ENCODE assay signal across 13 mouse cellular contexts in the genomic region with DNA sequence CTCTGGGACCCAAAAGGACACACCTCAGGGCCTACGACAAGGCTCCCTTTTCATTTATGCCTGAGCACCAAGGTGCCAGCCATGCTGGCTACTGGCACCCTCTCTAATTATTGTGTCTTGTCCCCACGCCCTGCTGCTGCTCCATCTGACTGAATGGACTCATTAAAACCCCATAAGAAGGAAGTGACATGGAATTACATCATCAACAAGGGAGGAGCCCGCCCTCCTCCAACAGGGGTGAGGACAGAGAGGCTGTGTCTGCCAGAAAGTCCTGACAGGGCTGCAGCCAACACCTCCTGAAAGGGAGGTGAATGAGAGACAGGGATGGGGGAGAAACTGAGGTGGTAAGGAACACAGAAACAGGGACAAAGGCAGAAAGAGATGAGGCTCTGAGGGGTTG. TPM values are rescaled to one million over a fixed set of nuclear protein-coding genes. Genes with fewer than 3 reads are reported as not detected.
DNase-seq lines count a peak whose midpoint lies in the region; ATAC-seq and TF ChIP-seq lines count a peak whose summit lies in the region.
"Had no signal": no experiment of that assay in that cellular context is flagged by ENCODE, and none has a peak within 500 bp of the region (broad histone marks: within the 10 kb centered on the region; RNA-seq: fewer than 3 reads in every experiment).

No protein-coding gene starts in this region.

- H3K4me3 ChIP-seq in liver, postnatal 0 days (ENCODE audit: low read depth, low read length) = no peak overlapping the region
- H3K4me3 ChIP-seq: hindbrain, embryonic 13.5 days; limb, embryonic 12.5 days had no signal

- H3K36me3 ChIP-seq in liver, postnatal 0 days (replicated peaks; ENCODE audit: insufficient read depth, low read length) = no peaks in the 10 kb centered on the region
- H3K36me3 ChIP-seq: hindbrain, embryonic 13.5 days; limb, embryonic 12.5 days had no signal

- H3K9me3 ChIP-seq in liver, postnatal 0 days (ENCODE audit: low read length) = no peaks in the 10 kb centered on the region
- H3K9me3 ChIP-seq: hindbrain, embryonic 13.5 days; limb, embryonic 12.5 days had no signal

- DNase-seq in cerebellum, adult 9-11 months = peak; percentile 60
- no peak for DNase-seq in cerebellum, adult 11 months
- peak; percentile 60 for DNase-seq in liver
- no peak for DNase-seq in liver, postnatal 0 days
- DNase-seq in brain, adult 2 months (ENCODE audit: low read depth, low spot score) = peak; percentile 68
- no peak for DNase-seq in gastrocnemius, adult 18-20 months (ENCODE audit: low spot score)
- no peak for DNase-seq in thymus, postnatal 36 days
- DNase-seq: adrenal gland, adult 8-10 months; kidney, adult 9 months had no signal

- H3K27me3 ChIP-seq in liver, postnatal 0 days (ENCODE audit: insufficient read depth, low read length) = no peaks in the 10 kb centered on the region
- H3K27me3 ChIP-seq: limb, embryonic 12.5 days had no signal

- ATAC-seq in liver, postnatal 0 days = no peak
- peak; percentile 81 for ATAC-seq in megakaryocyte, adult 5-6 weeks (ENCODE audit: poor library complexity, severe bottlenecking)

- no peak overlapping the region for H3K27ac ChIP-seq in liver, postnatal 0 days (ENCODE audit: low read depth)
- H3K27ac ChIP-seq: hindbrain, embryonic 13.5 days; limb, embryonic 12.5 days; macrophage had no signal

- WGBS in liver, postnatal 0 days (ENCODE audit: insufficient replicate concordance) = 61% methylated on average over 3 of the region's 3 CpGs

- no peak for TF ChIP-seq CTCF in liver, postnatal 0 days (IDR thresholded peaks at IDR 0.05; ENCODE audit: low read depth)

- no peak overlapping the region for H3K4me2 ChIP-seq in liver, postnatal 0 days (ENCODE audit: low read depth, low read length)
- H3K4me2 ChIP-seq: hindbrain, embryonic 13.5 days; limb, embryonic 12.5 days had no signal

- H3K4me1 ChIP-seq in liver, postnatal 0 days (ENCODE audit: insufficient read depth) = peaks cover 53% of the 10 kb centered on the region
- H3K4me1 ChIP-seq: hindbrain, embryonic 13.5 days had no signal

- no peak overlapping the region for H3K9ac ChIP-seq in liver, postnatal 0 days (replicated peaks)
- H3K9ac ChIP-seq: hindbrain, embryonic 13.5 days; limb, embryonic 12.5 days had no signal

- TF ChIP-seq EP300 in liver, postnatal 0 days (IDR thresholded peaks at IDR 0.05; ENCODE audit: low read depth) = no peak

RNA-seq across cellular contexts. Expression of gene Bloc1s4, which starts 17.8 kb away (rescaled TPM):
- 14.6 and 17.9 TPM in 2 replicates for polyA plus RNA-seq in liver, postnatal 0 days (2015; fragmentation: Nextera tagmentation; extraction: Ambion mirVana)
- 11.4 and 14.9 TPM in 2 replicates for total RNA-seq in megakaryocyte, adult 5-6 weeks (2015)
- total RNA-seq in megakaryocyte, adult 5-6 weeks (2017) = 12.2 and 13.2 TPM in 2 replicates
- 10 to 100 TPM in 1 of 2 experiments, 1 to 10 TPM in 1; 9.4 to 10.1 TPM for total RNA-seq in gastrocnemius, adult 18-20 months (2021)

RNA-seq across cellular contexts. Expression of gene D5Ertd579e, which starts 34.9 kb away (rescaled TPM):
- polyA plus RNA-seq in liver, postnatal 0 days (2015; fragmentation: Nextera tagmentation; extraction: Ambion mirVana) = 15.9 and 18.5 TPM in 2 replicates
- 20.0 and 27.1 TPM in 2 replicates for total RNA-seq in megakaryocyte, adult 5-6 weeks (2015)
- 35.9 and 36.0 TPM in 2 replicates for total RNA-seq in megakaryocyte, adult 5-6 weeks (2017)
- total RNA-seq in gastrocnemius, adult 18-20 months (2021) = 10 to 100 TPM; 88.1 to 91.1 TPM

Comparison
In these comparisons a context has a peak if more than half of its experiments do, and no peak if none do; other contexts are left out.
1. DNase-seq: peak in cerebellum, adult 9-11 months (single experiment), liver (single experiment) and brain, adult 2 months (single experiment); none in cerebellum, adult 11 months (single experiment), liver, postnatal 0 days (single experiment), gastrocnemius, adult 18-20 months (single experiment) and thymus, postnatal 36 days (0 of 2).